Mouse (Mus musculus) T-helper 1 cell (primary cell): ENCODE measurements around the gene Bola2.
"Not testable (repeated sequence)": the region's sequence is repeated elsewhere in the genome, so short reads cannot be mapped to it uniquely, and the experiment has no call there.

Source experiments
- in situ Hi-C: fragments of 300-600 bp; cut with MboI, MseI; formaldehyde crosslinking; loops from one replicate; pipeline ENCODE4 v1.15.1; 2025; ENCODE audit warnings: high pct_unique_total_duplicates

Bola2 gene

DNA sequence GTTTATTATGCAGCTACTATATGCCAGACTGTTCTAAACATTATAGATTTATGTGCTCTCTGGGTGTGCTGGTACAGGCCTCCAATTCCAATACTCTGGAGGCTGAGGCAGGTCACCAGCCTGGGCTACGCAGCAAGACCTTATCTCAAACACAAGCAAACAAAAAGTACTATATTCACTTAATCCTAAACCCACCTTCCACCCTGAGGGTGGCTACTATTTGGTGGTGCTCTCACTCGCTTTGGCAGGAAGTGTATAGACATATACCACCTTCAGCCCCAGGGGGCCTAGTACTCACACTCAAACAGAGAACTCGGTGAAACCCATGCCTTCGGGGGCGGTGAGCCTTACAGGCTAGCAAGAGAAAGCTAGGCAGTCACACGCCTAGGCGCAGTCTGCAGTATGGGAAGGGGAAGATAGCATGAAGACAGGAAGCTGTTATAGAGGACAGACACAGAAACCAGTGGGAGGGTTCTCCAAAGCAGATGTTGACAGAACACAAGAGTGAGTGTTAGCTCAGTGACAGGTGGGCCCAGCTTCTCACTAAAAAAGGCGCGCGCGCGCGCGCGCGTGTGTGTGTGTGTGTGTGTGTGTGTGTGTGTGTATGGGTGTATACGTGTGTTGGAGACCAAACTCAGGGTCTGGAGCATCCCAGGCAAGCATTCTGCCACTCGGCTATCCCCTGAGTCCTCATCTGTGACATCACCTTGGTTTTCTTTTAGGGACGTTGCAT is 12.4 kb downstream of the Bola2 start, which contains the start of gene Coro1a:
Gene Coro1a (minus strand): TSS at position 346 of the 733 bp plus-strand sequence.
- in situ Hi-C loops: loop anchor here (5.0 kb wide), 1 partner anchor 50 kb away; the partner anchor contains the start of gene Mapk3

DNA sequence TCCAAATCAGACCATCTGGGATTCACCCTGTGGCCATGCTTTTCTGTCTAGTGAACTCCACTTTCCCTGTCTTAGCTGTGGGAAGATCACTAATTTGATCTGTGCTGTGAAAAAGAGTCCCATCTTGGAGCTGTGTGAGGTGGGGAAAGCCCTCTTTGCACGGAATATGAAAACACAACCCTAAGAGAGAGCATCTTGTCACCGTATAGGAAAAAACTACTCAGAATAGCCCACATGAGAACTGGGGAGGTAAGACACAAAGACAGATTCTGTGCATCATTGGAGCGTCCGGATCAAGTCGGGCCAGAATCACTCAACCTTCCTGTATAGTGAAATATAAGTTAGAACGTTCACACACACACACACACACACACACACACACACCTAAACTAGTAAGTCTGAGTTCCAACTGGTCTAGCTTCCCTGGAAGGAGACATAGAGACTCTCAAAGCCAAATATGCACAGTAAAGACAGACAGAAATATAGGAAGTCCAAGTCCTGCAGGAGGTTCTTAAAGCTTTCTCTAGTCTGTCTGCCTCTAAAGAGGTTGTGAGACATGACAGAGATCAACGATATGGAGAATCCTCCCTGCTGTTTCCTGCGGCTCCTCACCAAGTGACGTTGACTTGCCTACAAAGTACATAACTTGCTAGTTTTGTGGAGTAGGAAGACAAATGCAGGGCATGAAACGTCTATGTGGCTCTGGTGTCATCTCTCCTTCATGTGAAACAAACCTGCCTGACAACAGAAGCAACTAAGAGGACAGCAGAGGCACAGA is 13.2 kb downstream of the Bola2 start:
- in situ Hi-C loops: loop anchor here (5.0 kb wide), 1 partner anchor 49 kb away; the partner anchor contains the start of gene Mapk3

- in situ Hi-C loops: no loop called here
Measured at GRCm38 (mm10) chr7:126710266-126710665, 15.1 kb downstream of the Bola2 start.

GRCm38 (mm10) chr7:126711910-126712309 is 16.7 kb downstream of the Bola2 start:
- in situ Hi-C loops: no loop called here

DNA sequence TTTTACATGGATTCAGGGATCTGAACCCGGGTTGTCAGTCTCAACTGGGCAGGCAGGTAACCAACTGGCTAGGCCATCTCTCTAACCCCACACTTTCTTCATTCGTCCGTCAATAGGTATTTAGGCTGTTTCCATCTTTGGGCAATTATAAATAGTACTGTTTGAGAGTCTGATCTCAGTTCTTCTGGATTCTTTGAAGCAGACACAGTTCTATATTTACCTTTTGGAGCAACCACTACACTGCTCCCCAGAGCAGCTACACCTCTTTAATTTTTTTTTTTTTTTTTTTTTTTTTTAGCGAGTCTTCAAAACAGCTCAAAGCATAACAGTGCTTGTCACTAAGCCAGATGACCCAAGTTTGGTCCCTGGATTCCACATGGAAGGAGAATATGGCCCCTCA is 20.5 kb downstream of the Bola2 start:
- in situ Hi-C loops: no loop called here

- in situ Hi-C loops: no loop called here
Measured at GRCm38 (mm10) chr7:126717566-126717965, 22.4 kb downstream of the Bola2 start.

- in situ Hi-C loops: no loop called here
Measured at GRCm38 (mm10) chr7:126718787-126719337, 23.7 kb downstream of the Bola2 start.

- in situ Hi-C loops: no loop called here
Measured at GRCm38 (mm10) chr7:126721635-126722034, 26.4 kb downstream of the Bola2 start.

DNA sequence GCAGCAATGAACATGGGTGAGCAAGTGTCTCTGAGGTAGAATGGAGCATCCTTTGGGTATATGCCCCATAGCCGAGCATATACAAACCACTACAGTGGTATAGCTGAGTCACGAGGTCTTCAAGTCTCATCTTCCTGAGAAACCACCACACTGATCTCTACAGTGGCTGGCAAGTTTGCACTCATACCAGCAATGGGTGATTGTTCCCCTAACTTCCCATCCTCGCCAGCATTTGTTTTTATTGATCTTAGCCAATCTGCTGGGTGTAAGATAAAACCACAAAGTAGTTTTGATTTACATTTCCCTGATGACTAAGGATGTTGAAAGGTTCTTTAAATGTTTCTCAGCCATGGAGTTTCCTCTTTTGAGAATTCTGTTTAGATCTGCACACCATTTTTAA is 29.9 kb downstream of the Bola2 start:
- in situ Hi-C loops: no loop called here

GRCm38 (mm10) chr7:126725667-126726066 is 30.5 kb downstream of the Bola2 start:
- in situ Hi-C loops: no loop called here

GRCm38 (mm10) chr7:126730256-126730789 is 35.1 kb downstream of the Bola2 start:
- in situ Hi-C loops: not testable (repeated sequence)

- in situ Hi-C loops: no loop called here
Measured at GRCm38 (mm10) chr7:126736122-126736521, 40.9 kb downstream of the Bola2 start.

GRCm38 (mm10) chr7:126739551-126739950 is 44.4 kb downstream of the Bola2 start:
- in situ Hi-C loops: no loop called here

- in situ Hi-C loops: no loop called here
Measured at GRCm38 (mm10) chr7:126740132-126740735, 45.0 kb downstream of the Bola2 start.

- in situ Hi-C loops: no loop called here
Measured at GRCm38 (mm10) chr7:126740977-126741376, 45.8 kb downstream of the Bola2 start.

DNA sequence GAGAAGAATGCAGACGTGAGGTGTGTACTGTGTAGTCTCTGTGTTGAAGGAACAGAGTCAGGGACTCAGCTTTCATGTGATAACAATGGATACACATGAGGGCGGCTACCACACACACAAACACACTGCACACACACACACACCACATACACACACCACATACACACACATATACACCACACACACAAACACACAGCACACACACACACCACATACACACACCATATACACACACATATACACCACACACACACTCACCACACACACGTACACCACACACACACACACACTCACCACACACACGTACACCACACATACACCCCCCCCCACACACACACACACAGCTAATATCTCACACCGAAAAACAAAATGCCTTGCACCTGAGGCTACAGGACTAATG is 46.3 kb downstream of the Bola2 start:
- in situ Hi-C loops: no loop called here

DNA sequence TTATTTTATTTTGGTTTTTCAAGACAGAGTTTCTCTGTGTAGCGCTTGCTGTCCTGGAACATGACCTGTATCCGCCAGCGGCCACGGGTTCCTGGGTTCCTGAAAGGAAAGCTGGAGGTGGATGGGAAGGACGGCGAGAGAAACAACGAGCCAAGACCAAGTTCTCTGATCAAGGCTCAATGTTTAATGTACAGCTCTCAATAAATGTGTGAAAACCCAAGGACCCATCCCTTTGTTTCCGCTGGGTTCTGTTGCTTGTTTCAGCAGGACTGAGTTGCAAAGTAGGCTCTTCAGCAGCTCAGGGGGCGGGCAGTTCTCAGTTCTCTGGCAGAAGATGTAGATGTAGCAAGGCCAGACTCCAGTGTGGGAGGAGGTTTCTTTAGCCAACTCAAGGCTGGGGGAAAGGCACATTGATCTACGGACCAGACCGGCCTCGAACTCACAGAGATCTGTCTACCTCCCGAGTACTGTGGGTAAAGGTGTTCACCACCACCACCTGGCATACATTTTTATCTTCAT is 46.8 kb downstream of the Bola2 start:
- in situ Hi-C loops: no loop called here

- in situ Hi-C loops: no loop called here
Measured at GRCm38 (mm10) chr7:126746066-126746465, 50.9 kb downstream of the Bola2 start.

- in situ Hi-C loops: no loop called here
Measured at GRCm38 (mm10) chr7:126746798-126747197, 51.6 kb downstream of the Bola2 start.

DNA sequence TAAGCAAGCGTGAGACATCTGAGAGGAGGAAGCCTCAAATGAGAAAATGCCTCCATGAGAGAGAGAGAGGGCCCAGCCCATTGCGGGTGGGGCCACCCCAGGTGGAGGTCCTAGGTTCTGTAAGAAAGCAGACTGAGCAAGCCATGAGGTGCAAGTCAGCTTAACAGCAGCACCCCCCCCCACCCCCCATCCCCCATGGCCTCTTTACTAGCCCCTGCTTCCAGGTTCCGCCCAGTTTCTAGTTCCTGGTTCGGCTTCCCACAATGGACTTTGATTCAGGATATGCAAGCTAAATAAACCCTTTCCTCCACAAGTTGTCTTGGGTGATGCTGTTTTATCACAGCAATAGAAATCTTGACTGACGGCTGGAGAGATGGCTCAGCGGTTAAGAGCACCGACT is 53.6 kb downstream of the Bola2 start:
- in situ Hi-C loops: no loop called here
